Mouse (Mus musculus): ENCODE measurements around the gene Traf3.

The Traf3 gene

DNA sequence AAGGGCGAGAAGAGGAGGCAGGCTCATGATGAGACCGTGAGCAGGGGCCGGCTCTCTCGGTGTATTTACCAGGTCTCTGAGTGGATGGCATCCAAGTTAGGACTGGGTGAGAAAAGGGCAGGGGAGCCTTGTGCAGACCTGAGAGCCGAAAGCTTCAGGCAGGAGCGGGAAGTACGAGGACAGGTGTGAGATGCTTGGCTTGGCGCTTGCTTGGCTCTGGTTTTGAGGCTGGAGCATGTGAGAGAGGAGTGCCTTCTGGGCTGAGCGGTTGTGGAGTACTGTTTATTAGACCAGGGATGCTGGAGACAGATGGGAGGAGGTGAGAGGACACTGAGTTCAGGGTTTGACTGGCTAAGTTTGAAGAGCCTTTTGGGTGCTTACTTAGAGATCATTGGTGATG, 27.2 kb downstream of the Traf3 start:
- CTCF ChIA-PET = no interaction called here

DNA sequence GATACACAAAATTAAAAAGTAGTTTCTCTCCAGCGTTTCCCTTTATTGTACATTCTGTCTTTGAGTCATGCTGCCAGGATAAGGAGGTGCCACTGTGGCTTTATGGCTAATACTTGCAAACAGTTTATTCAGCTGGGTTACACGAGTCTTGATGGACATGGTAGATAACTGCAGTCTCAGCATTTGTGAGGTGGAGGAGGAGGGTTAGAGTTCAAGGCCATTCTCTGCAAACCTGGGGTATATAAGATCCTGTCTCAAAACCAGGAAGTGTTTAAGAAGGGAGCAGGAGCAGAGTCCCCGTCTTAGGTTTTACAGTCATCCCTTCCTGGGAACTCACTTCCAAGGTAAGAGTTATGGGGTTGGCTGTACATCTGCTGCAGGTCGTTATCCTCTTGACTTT, 30.4 kb downstream of the Traf3 start:
- CTCF ChIA-PET = no interaction called here

DNA sequence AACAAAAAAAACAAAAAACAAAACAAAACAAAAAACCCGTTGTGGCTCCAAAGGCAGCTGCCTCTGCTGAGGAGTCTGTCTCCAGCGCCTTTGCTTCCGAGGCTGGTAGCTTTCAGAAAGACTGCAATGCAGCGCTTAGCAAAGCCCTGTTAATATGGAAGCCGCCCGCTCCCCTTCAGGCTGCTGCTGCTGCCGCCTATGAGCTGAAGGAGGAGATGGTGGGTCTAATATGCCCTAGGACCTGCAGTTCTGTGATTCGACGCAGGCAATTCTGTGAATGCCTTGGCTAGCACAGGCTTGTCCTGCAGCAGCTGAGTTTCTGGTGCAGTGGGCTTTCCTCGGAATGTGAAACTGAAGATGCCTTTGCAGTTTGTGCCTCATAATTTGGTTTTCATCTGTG, 36.9 kb downstream of the Traf3 start:
- CTCF ChIA-PET = no interaction called here

DNA sequence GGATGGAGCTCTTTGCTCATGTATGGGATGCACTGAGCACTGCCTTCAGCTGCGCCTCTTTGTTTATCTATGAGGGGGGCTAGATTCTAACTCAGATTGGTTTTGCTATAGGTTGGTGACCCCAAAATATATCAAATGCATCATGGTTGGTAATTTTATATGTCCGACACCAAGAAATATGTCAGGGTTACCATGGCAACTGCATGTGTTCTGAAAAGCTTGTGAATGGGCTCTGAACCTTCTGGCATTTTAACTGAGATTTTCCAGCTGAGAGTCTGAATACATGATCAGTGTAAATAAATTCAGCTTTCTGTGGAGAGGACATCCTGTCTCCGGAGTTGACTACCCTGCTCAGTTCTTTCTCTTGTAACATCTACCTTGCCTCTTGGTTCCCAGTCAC, 37.8 kb downstream of the Traf3 start:
- CTCF ChIA-PET = no interaction called here

DNA sequence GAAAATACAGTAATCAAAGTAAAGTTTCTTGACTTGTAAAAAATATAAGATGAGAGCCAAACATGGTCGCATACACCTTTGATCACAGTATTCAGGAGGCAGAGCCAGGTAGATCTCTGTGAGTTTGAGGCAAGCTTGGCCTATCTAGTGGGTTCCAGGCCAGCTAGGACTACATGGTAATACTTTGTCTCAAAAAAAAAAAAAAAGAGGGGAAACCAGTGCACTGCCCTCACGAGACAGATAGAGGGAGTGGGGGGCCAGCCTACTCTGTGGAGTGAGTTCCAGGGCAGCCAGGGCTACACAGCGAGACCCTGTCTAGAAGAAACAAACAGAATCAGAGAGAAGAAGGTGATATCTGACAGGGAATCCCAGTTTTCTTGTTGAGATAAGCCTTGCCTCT, 41.5 kb downstream of the Traf3 start:
- CTCF ChIA-PET = no interaction called here

DNA sequence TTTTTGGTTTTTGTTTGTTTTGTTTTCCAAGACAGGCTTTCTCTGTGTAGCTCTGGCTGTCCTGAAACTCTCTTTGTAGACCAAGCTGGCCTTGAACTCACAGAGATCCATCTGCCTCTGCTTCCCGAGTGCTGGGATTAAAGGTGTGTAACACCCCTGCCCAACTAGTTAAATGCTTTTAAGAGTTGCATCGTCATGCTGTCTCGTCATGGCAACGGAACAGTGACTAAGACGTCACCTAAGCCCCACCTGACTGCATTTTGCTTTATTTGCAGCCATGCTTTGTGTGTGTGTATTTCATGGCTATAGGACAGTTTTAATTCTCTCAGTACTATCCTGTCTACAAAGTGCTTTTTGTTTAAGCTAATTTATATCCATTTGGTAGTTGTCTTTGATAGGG, 45.6 kb downstream of the Traf3 start:
- CTCF ChIA-PET = no interaction called here

DNA sequence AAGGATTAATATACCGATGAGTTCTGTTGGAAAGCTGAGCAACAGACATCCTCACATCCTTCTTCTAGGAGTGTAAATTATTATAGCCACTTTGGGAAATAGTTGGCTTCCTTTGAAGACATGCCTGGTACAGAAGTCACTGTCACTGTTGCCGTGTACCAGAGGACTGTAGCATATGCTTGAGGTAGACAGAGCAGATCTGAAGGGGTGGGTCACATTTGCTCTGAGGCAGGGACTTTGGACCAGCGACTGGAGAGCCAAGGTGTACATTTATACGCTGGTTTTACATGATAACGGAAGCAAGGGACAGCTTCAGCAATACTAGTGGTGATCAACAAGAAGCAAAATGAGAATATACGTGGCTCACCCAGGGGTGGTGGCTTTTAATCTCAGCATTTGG, 52.7 kb downstream of the Traf3 start:
- CTCF ChIA-PET = no interaction called here

DNA sequence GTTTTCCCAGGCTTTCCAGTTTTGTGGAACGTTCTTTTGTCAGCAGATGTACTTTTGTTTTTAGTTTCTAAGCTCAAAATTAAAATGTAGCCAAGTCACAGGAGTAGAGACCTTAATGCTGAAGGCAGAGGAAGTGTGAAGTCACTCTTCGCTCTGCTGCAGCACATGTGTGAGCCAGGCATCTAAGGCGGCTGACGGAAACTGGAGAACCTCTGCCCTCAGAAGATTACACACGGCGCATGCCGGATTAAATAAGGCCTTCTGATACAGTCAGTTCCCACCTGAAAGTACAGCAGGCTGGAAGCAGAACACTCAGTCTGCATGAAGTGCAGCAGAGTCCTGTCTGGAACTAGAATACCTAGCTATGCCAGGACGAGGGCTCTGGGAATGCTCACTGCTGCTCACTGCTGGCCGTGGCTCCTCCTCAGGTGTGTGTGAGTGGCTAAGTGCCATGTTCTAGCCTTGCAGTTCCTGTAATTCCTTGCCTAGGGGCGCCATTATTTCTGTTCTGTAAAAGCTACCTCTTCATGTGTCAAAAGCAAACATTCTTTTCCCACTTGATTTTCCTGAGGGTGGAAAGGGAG, 59.1 kb downstream of the Traf3 start:
- CTCF ChIA-PET = interaction anchor here (0.5 kb wide), 1 partner anchor 62 kb away, joined by 4 read pairs; no protein-coding TSS in a partner anchor

DNA sequence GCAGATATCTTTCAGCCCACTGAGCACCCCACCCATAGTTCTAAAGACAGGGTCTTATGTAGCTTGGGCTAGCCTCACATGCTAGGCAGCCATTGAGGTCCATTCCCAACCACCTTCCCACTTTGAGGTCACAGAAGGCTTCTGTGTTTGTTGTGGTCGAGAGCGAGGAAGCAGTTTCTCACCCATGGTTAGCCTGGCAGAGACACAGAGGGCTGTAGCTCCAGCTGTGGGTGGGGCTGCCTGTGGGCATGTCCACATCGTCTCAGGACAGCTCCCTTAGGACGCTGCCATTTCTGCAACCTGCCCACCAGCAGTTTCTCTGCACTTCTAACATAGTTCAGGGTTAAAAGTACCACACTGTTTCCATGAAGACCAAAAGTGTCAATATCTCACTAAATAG, 61.2 kb downstream of the Traf3 start:
- CTCF ChIA-PET = interaction anchor here (0.7 kb wide), 1 partner anchor 33 kb away, joined by 5 read pairs; no protein-coding TSS in a partner anchor

DNA sequence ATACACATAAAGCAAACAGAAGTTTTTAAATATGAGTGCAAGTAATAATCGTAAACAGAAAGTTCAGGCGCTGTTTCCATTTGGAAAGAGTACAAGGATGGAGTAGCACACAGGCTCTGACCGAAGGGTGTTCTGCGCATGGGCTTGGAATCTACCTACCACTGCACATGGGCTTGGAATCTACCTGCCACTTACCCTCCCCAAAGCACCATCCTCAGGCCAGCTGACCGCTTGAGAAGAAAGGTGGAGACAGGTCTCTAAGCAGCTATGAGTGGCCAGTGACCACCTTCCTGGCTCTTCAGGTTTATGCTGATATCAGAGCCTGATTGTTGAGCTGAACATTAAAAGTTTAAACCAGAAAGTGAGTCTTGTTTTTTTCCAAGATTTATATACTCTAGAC, 62.3 kb downstream of the Traf3 start:
- CTCF ChIA-PET = interaction anchor here (0.6 kb wide), 1 partner anchor 8 kb away, joined by 4 read pairs; no protein-coding TSS in a partner anchor

DNA sequence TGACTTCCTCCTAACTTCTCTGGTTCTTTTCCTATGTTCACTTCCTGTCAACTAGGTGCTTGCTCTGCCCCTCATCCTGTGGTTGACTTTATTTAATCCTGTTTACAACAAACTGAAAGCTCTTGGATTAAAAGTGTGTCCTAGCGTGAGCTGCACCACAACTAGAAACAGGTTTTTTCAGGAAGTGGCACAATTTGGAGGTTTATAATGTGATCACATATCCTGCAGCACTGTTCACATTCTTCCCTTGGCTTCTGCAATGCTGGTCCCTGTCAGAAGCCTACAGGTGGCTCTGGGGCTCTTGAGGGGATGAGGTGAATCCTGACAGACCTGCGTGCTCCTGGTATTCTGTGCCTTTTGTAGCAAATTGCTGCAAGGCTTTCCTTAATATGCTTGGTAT, 64.6 kb downstream of the Traf3 start:
- CTCF ChIA-PET = no interaction called here

DNA sequence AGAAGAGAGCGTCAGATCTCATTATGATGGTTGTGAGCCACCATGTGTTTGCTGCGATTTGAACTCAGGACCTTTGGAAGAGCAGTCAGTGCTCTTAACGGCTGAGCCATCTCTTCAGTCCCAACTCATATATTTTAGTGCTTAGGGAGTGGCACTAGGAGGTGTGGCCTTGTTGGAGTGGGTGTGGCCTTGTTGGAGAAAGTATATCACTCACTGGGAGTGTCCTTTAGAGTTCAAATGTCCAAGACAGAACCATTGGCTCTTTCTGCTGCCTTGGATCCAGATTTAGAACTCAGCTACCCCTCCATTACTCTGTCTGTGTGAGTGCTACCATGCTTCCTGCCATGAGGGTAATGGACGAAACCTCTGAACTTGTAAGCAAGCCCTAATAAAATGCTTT, 67.6 kb downstream of the Traf3 start:
- CTCF ChIA-PET = no interaction called here

DNA sequence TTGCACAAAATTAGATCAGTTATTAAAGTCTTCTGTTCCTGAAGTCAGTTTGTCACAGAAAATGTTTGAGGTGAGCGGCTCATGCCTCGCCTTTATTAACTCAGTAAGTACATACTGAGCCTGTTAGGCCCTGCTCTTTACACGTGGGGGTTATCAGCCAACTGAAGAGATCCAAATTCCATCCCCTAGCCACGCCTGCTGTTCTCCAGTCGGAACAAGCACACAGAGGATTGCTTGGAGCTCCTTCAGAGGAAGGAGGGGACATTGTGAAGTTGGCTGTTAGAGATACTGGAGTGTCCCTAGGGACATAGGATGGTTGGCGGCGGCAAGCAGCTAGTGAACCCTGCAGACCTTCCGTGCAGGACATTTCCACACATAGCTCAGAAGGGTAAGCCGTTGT, 68.2 kb downstream of the Traf3 start:
- CTCF ChIA-PET = no interaction called here

DNA sequence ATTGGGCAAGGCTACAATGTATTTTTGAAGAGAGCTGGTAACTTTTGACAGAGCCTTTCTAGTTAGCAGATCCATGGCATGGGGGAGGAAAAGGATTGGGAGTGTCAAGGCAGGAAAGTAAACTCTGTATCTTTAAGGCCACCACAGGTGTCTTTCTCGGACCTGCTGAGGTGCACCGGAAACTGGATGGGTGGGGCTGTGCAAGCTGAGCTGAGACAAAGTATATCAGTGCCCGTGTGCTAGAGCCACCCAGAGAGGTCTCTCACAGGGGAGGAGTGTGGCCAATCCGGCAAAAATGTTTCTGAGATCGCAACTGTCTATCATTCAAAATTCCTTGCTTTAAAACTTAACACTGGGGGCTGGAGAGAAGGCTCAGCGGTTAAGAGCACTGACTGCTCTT, 69.5 kb downstream of the Traf3 start:
- CTCF ChIA-PET = no interaction called here

DNA sequence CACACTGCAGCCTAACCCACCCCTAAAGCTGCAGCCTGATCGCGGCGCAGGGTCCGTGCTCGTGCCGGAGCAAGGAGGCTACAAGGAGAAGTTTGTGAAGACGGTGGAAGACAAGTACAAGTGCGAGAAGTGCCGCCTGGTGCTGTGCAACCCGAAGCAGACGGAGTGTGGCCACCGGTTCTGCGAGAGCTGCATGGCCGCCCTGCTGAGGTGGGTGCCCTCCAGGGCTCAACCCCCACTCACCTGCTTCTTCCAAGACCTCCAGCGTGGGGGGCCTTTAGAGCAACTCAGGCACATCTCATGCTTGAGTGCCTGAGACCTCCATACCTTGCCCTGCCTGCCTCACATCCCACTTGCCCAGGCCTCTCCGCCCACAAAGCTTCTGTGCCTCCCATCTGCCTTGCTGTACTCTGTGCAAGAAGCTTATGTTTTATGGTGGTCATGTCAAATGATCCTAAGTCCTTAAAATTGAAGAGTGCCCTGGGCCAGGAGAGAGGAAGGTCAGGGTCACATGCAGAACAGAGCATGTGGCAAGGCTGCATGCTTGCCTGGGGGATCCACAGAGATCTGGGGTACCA, 71.5 kb downstream of the Traf3 start:
- CTCF ChIA-PET = no interaction called here

DNA sequence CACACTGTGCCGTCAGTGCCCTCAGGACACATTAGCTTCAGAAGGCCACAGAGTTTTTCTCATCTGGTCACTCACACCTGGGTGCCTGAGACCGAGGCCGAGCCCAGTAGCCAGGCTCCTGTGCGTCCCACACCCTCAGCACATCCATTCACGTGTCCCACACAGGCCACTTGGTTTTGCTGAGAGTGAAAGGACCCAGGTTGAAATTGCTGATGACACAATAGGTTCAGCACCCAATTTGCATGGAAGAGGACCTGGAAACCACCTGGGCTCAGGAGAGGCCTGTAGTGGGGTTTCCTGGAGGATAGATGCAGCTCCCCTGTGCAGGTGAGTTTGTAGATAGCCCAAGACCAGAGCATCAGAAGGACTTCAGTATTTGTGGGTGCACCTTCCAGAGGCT, 72.2 kb downstream of the Traf3 start:
- CTCF ChIA-PET = no interaction called here

DNA sequence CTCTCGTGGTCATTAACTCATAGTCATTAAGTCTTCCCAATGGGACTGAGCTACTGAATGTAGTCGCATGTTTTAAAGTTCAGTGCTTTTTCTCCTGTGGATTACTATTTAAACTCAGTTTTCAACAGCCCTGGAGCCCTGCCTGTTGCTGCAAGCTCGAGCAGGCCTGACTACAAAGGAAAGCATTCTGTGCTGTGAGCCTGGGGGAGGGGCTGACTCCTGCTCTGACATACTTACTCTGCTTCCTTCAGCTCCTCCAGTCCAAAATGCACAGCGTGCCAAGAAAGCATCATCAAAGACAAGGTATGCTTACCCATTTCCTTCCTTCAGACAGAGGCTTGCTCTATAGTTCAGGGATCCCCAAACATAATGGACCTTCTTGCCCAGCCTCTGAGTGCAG, 72.6 kb downstream of the Traf3 start:
- CTCF ChIA-PET = no interaction called here

DNA sequence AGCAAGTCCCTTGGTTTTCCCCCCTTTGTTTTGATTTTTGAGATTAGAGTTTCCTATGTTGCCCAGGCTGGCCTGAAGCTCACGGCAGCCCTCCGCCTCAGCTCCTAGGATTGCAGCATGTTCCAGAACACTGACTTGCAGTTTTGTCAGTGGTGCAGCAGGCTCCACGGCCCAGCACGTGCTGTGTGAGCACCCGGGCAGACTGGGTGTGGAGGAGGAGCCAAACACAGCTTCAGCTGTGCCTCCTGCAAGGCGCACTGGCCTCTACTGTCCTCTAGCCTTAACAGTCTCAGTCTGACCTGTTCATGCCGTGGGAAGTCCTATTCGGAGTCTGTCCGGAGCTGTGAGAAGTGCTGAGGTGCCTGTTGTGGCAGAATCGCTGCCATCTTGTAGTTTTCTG, 73.8 kb downstream of the Traf3 start:
- CTCF ChIA-PET = no interaction called here

DNA sequence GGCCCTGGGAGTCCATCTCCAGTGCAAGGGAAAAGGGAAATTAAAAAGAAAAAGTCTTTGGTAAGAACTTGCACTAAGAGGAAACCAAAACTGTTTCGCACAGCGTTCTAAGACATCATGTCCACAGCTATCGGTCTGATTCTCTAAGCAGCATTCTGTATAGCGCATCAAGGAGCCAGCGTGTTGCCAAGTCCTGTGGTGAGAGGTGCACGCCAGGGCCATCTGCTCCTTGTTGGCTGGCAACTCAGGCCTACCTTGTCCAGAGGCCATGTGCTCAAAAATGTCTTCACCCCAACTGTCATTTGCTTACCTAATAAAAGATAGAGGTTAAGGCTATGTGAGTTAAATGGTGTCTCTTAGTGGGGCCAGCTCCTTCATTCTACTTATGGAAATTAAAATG, 75.7 kb downstream of the Traf3 start:
- CTCF ChIA-PET = no interaction called here

DNA sequence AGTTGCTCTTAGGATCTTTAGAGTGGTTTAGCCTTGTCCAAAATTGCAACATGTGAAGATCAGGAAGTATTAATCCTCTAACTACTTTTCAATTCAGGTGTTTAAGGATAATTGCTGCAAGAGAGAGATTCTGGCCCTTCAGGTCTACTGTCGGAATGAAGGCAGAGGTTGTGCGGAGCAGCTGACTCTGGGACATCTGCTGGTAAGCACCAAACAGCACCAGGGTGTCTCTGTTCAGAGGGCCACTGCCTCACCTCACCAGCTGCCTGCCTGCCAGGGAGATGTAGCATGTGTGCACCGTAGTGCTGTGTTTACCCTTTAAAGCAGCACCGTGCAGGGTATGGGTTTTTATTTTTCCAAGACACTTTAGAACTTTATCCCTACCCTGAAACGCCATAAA, 76.2 kb downstream of the Traf3 start:
- CTCF ChIA-PET = no interaction called here

DNA sequence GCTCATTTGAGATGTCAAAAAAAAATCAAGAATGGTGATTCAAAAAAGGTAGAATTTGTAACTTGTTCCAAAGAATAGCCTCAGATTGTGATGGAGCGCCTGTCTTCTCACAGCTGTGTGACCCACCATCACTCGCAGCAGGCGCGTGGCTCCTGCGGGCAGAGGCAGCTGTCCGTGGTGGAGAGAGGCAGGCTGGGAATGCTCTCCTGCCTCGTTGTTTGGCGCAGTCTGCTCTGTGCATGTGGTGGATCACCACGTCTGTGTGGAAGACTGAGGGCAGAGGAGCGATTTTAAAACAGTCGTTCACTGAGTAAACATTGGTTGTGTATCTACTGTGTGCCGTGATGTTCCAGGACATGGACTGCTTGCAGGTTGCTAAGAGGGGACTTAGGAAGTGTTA, 77.6 kb downstream of the Traf3 start:
- CTCF ChIA-PET = interaction anchor here (0.6 kb wide), 1 partner anchor 269 kb away, joined by 7 read pairs; no protein-coding TSS in a partner anchor

DNA sequence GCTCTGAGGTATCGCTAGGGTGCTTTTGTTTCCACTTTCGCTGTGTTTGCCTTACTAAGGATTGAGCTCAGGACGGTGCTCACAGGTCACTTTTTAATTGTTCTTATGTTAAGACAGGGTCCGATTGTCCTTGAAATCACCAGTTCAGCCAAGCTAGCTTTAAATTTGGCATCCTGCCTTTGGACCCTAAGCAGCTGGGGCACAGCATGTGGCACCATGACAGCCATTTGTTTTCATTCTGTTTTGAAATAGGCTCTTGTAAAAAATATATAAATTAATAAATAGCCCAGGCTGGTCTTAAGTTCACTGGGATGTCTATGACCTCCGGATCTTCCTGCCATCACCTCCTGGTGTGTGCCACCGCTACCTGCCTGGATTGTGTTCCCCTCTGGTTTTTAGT, 78.9 kb downstream of the Traf3 start:
- CTCF ChIA-PET = no interaction called here

DNA sequence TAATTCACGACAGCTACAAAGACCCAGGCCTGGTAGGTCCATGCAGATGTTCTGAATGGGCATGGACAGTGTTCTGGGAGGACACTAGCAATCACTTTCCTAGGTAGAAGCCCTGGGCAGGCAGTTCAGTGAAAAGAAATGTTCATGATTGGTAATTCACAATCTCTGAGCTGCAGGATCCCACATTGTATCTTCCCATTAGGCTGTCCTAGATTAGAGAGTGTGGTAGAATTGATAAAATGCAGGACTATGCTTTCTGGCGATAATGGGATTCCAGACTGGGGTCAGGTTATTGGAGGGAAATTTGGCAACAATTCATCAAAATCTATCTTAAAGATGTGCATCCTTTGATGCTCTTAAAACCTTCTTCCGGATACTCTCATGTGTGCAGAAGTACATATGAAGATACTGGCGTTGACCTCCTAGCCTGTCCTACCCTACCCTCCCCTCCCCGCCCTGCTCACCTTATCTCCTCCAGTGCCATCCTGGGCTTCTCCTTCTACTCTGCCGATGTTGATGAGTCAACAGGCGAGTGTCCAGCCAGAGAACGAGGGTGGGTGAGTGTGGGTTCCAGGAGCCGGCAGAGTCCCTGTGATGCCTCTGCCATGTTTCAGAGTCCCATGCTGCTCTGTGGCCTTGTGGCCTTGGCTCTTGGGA, 80.8 kb downstream of the Traf3 start:
- CTCF ChIA-PET = no interaction called here

DNA sequence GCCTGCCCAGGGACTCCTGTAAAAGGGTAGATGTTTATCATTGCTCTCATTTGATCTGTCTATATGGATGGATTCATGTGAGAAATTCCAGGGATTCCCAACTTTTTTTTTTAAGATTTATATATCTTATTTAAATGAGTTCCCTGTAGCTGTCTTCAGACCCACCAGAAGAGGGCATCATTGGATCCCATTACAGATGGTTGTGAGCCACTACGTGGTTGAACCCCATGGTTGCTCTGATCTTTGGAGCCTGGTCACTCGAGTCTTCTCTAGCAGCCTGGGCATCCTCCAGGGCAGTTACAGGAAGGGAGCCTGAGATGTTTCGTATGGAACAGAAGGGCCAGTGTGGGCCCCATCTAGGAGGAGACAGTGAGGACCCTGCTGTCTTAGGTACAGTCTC, 82.9 kb downstream of the Traf3 start:
- CTCF ChIA-PET = no interaction called here

Data from spleen, embryonic (tissue).